Mouse (Mus musculus) neural tube, embryonic 12.5 days (tissue): ENCODE data around the gene Gpr179. TPM values are rescaled to one million over a fixed set of nuclear protein-coding genes. Genes with fewer than 3 reads are reported as not detected.

Source experiments
- ATAC-seq: fragments of 200-750 bp; cut with Nextera tagmentation; 2 replicates; pipeline ENCODE4 v1.8.0; 2017; ENCODE audit warnings: low read depth, mild to moderate bottlenecking, moderate TSS enrichment, moderate library complexity; ENCODE audit not compliant: low FRiP score
- H3K27ac ChIP-seq: fragments of 300-500 bp; sonication (generic); 2 replicates; pipeline ENCODE4 v1.5.1; 2016
- H3K27me3 ChIP-seq: fragments of 300-500 bp; sonication (generic); replicated peaks from 2 replicates; pipeline ENCODE4 v1.6.1; 2016; ENCODE audit warnings: mild to moderate bottlenecking
- H3K36me3 ChIP-seq: fragments of 300-500 bp; sonication (generic); 2 replicates; pipeline ENCODE4 v1.6.1; 2016; ENCODE audit warnings: mild to moderate bottlenecking
- H3K4me1 ChIP-seq: fragments of 300-500 bp; sonication (generic); 2 replicates; pipeline ENCODE4 v1.6.1; 2016
- H3K4me2 ChIP-seq: fragments of 300-500 bp; sonication (generic); replicated peaks from 2 replicates; pipeline ENCODE4 v1.6.1; 2016; ENCODE audit warnings: mild to moderate bottlenecking
- H3K4me3 ChIP-seq: fragments of 300-500 bp; sonication (generic); 2 replicates; pipeline ENCODE4 v1.5.1; 2016
- H3K9ac ChIP-seq: fragments of 300-500 bp; sonication (generic); 2 replicates; pipeline ENCODE4 v1.6.1; 2016; ENCODE audit warnings: mild to moderate bottlenecking
- H3K9me3 ChIP-seq: fragments of 300-500 bp; sonication (generic); 2 replicates; pipeline ENCODE4 v1.6.1; 2016; ENCODE audit warnings: mild to moderate bottlenecking
- WGBS: fragments of 180-500 bp; shearing (Covaris S2); methylation state at CpG from one replicate; pipeline ENCODE4 v1.1.7; 2016; 5-methylcytosine and 5-hydroxymethylcytosine counted together
- polyA plus RNA-seq: library from polyadenylated mRNA; unstranded; fragments of >200 nt; fragmentation: Nextera tagmentation; extraction: Ambion mirVana; gene quantifications from 2 replicates; pipeline ENCODE4 v1.2.1, GENCODE M21; 2016

The Gpr179 gene
- 0.19 and 0.50 TPM in 2 replicates for polyA plus RNA-seq

GRCm38 (mm10) chr11:97352027-97352684, at the start of gene Gpr179:
Gene Gpr179 (minus strand): TSS chr11:97352077.
- Histone ChIP-seq H3K27me3 (0 out of 2 replicates have a peak, but pooled peaks cover 4% of the 10 kb centered on the region), H3K4me2 (peak within 1 kb of the TSS; percentile 9; the same call in 1 of the 2 replicates), H3K4me3 (no peak within 1 kb of the TSS), H3K9ac (0 out of 2 replicates have a peak within 1 kb of the TSS, but pooled peaks have one; percentile 17), H3K4me1 (peaks cover 33% of the 10 kb centered on the region), H3K9me3 (no peaks in the 10 kb centered on the region), H3K36me3 (no peaks in the 10 kb centered on the region), H3K27ac (no peak within 1 kb of the TSS)
- WGBS, result 59% methylated on average over 3 of the region's 3 CpGs
- ATAC-seq, result no peak

GRCm38 (mm10) chr11:97401082-97401481, 49.2 kb upstream of the Gpr179 start:
- peak overlapping the region; percentile 63 for H3K4me2 ChIP-seq
- no peak for ATAC-seq
- H3K4me3 ChIP-seq, result no peak overlapping the region
- H3K27me3 ChIP-seq, result peaks cover 7% of the 10 kb centered on the region
- no peaks in the 10 kb centered on the region for H3K9me3 ChIP-seq
- WGBS, result 22% methylated on average over 6 of the region's 6 CpGs
- no peak overlapping the region for H3K27ac ChIP-seq
- peak overlapping the region; percentile 21; the same call in 1 of the 2 replicates for H3K9ac ChIP-seq
- H3K4me1 ChIP-seq, result peaks cover 37% of the 10 kb centered on the region
- no peaks in the 10 kb centered on the region for H3K36me3 ChIP-seq

- H3K36me3 ChIP-seq, result peaks cover 9% of the 10 kb centered on the region
- peak; percentile 46; the same call in 1 of the 2 replicates for ATAC-seq
- no peak overlapping the region for H3K27ac ChIP-seq
- peaks cover 27% of the 10 kb centered on the region for H3K4me1 ChIP-seq
- peak overlapping the region; percentile 21; the same call in 1 of the 2 replicates for H3K9ac ChIP-seq
- H3K4me3 ChIP-seq, result peak overlapping the region; percentile 27; the same call in 1 of the 2 replicates
- no peaks in the 10 kb centered on the region for H3K27me3 ChIP-seq
- 4% methylated on average over 23 of the region's 23 CpGs for WGBS
- H3K9me3 ChIP-seq, result no peaks in the 10 kb centered on the region
- H3K4me2 ChIP-seq, result peak overlapping the region; percentile 63
Measured at GRCm38 (mm10) chr11:97399958-97400710, 48.3 kb upstream of the Gpr179 start.

GRCm38 (mm10) chr11:97398506-97398905, 46.6 kb upstream of the Gpr179 start:
- 81% methylated on average over 2 of the region's 2 CpGs for WGBS
- Histone ChIP-seq H3K9me3 (no peaks in the 10 kb centered on the region), H3K36me3 (peaks cover 21% of the 10 kb centered on the region), H3K4me1 (peaks cover 12% of the 10 kb centered on the region), H3K4me3 (no peak overlapping the region), H3K9ac (no peak overlapping the region), H3K27ac (no peak overlapping the region), H3K27me3 (no peaks in the 10 kb centered on the region), H3K4me2 (no peak overlapping the region)
- ATAC-seq, result no peak

GRCm38 (mm10) chr11:97394146-97394545, 42.3 kb upstream of the Gpr179 start:
- Histone ChIP-seq H3K27ac (no peak overlapping the region), H3K4me3 (no peak overlapping the region), H3K4me2 (no peak overlapping the region), H3K36me3 (peaks cover 63% of the 10 kb centered on the region), H3K4me1 (no peaks in the 10 kb centered on the region), H3K27me3 (no peaks in the 10 kb centered on the region), H3K9ac (no peak overlapping the region), H3K9me3 (no peaks in the 10 kb centered on the region)
- 94% methylated on average over 11 of the region's 11 CpGs for WGBS
- no peak for ATAC-seq

- Histone ChIP-seq H3K4me1 (no peaks in the 10 kb centered on the region), H3K9me3 (no peaks in the 10 kb centered on the region), H3K4me3 (no peak overlapping the region), H3K4me2 (no peak overlapping the region), H3K27me3 (no peaks in the 10 kb centered on the region), H3K9ac (no peak overlapping the region), H3K36me3 (peaks cover 68% of the 10 kb centered on the region), H3K27ac (no peak overlapping the region)
- WGBS, result 78% methylated on average over 11 of the region's 11 CpGs
- ATAC-seq, result no peak
Measured at GRCm38 (mm10) chr11:97393658-97394057, 41.8 kb upstream of the Gpr179 start.

GRCm38 (mm10) chr11:97389127-97389526, 37.2 kb upstream of the Gpr179 start:
- Histone ChIP-seq H3K36me3 (peaks cover 70% of the 10 kb centered on the region), H3K27ac (no peak overlapping the region), H3K4me2 (no peak overlapping the region), H3K9me3 (no peaks in the 10 kb centered on the region), H3K27me3 (no peaks in the 10 kb centered on the region), H3K9ac (no peak overlapping the region), H3K4me1 (no peaks in the 10 kb centered on the region), H3K4me3 (no peak overlapping the region)
- ATAC-seq, result no peak
- 85% methylated on average over 8 of the region's 8 CpGs for WGBS

GRCm38 (mm10) chr11:97387811-97388210, 35.9 kb upstream of the Gpr179 start:
- Histone ChIP-seq H3K4me3 (no peak overlapping the region), H3K9ac (no peak overlapping the region), H3K36me3 (peaks cover 68% of the 10 kb centered on the region), H3K4me2 (no peak overlapping the region), H3K27ac (no peak overlapping the region), H3K4me1 (no peaks in the 10 kb centered on the region), H3K27me3 (no peaks in the 10 kb centered on the region), H3K9me3 (no peaks in the 10 kb centered on the region)
- ATAC-seq, result no peak
- 95% methylated on average over 2 of the region's 2 CpGs for WGBS

GRCm38 (mm10) chr11:97383764-97384163, 31.9 kb upstream of the Gpr179 start:
- Histone ChIP-seq H3K9me3 (no peaks in the 10 kb centered on the region), H3K9ac (no peak overlapping the region), H3K4me1 (no peaks in the 10 kb centered on the region), H3K4me2 (no peak overlapping the region), H3K27me3 (no peaks in the 10 kb centered on the region), H3K27ac (no peak overlapping the region), H3K36me3 (peaks cover 51% of the 10 kb centered on the region), H3K4me3 (no peak overlapping the region)
- ATAC-seq, result no peak
- WGBS, result 73% methylated on average over 2 of the region's 2 CpGs

GRCm38 (mm10) chr11:97383017-97383416, 31.1 kb upstream of the Gpr179 start:
- Histone ChIP-seq H3K4me2 (no peak overlapping the region), H3K36me3 (peaks cover 53% of the 10 kb centered on the region), H3K4me1 (no peaks in the 10 kb centered on the region), H3K27ac (no peak overlapping the region), H3K27me3 (no peaks in the 10 kb centered on the region), H3K9me3 (no peaks in the 10 kb centered on the region), H3K9ac (no peak overlapping the region), H3K4me3 (no peak overlapping the region)
- no peak for ATAC-seq
- 97% methylated on average over 2 of the region's 2 CpGs for WGBS

GRCm38 (mm10) chr11:97380036-97380435, 28.2 kb upstream of the Gpr179 start:
- peaks cover 74% of the 10 kb centered on the region for H3K36me3 ChIP-seq
- no peaks in the 10 kb centered on the region for H3K27me3 ChIP-seq
- H3K4me2 ChIP-seq, result no peak overlapping the region
- no peak overlapping the region for H3K27ac ChIP-seq
- no peak for ATAC-seq
- H3K9me3 ChIP-seq, result no peaks in the 10 kb centered on the region
- no peak overlapping the region for H3K4me3 ChIP-seq
- no peaks in the 10 kb centered on the region for H3K4me1 ChIP-seq
- 84% methylated on average over 3 of the region's 3 CpGs for WGBS
- no peak overlapping the region for H3K9ac ChIP-seq

GRCm38 (mm10) chr11:97373402-97373801, 21.5 kb upstream of the Gpr179 start:
- no peak for ATAC-seq
- Histone ChIP-seq H3K9ac (no peak overlapping the region), H3K27me3 (no peaks in the 10 kb centered on the region), H3K27ac (no peak overlapping the region), H3K4me3 (no peak overlapping the region), H3K4me2 (no peak overlapping the region), H3K36me3 (peaks cover 44% of the 10 kb centered on the region), H3K4me1 (no peaks in the 10 kb centered on the region), H3K9me3 (no peaks in the 10 kb centered on the region)
- WGBS, result 94% methylated on average over 2 of the region's 2 CpGs
